Mouse (Mus musculus): ENCODE data around the gene Oxtr.

The Oxtr gene

DNA sequence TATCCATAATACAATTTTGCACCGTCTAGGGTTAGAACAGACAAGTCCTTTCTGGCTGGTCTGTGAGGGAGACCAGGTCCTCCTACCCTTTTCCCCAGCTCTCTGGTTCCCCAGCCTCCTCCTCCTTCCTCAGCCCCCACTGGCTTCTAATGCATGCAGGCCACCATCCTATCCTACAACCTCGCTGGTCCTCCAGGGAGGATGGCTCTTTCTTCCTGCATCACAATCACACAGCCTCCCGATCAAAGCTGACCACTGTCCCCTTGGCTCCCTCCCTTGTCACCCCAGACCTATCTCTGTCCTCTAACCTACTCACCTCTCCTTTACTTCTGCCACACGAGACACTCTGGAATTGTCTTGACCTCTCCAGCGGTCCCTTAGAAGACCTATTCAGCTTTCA lies 1.8 kb downstream of the Oxtr start:
- DNase-seq: no peak

DNA sequence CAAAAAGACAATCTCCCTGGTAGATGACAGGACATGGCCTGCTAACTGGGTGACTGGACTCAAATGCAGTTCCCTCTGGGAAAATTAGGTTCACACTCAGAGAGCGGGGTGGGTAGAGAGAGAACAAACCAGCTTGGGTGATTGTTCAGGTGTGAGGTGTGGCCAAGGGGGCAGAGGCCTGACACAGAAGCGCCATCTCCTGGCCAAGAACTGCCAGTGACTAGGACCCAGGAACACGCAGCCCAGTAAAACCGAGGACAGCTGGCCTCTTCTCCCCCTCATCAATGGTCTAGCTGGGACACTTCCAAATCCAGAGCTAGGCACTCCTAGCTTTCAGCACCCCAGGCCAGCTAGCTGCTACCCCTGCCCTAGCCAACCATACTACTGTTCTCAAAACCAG lies 5.4 kb downstream of the Oxtr start:
- DNase-seq: peak; percentile 14

DNA sequence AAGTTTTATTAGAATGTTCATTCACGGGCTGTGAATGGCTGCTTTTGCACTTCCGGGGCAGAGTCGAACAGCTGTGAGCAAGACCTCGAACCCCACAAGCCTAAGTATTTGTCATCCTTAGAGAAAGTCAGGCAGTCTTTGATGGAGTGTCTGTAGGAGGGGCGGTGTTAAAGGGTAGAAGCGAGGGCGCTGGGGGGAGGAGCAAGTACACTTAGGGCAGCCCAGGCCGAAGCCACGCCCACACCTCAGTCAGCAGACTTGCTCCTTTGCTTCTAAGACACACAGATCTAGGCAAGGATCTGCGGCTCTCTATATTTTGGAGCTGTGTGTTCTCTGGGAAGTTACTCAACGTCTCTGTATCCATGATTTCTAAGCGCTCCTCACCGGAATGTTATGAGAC lies 9.9 kb downstream of the Oxtr start:
- DNase-seq: no peak

DNA sequence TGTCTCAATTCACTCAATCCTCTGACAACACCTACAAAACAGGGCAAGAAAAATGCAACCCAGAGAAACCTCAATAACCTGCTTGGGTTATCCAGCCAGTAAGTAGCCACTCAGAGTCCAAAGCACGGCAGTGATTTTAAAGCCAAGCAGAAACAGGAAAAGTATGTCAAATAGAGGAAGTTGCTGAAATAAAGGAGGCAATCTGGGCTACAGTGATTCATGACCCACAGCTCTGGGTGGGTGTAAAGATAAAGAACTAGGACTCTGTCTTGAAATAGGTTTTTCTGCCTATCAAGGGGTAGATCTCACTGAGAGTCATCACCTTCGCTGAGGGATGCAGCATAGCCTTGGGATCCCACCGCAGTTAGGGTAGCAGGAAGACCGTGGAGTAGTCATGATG lies 18.1 kb downstream of the Oxtr start:
- DNase-seq: no peak

DNA sequence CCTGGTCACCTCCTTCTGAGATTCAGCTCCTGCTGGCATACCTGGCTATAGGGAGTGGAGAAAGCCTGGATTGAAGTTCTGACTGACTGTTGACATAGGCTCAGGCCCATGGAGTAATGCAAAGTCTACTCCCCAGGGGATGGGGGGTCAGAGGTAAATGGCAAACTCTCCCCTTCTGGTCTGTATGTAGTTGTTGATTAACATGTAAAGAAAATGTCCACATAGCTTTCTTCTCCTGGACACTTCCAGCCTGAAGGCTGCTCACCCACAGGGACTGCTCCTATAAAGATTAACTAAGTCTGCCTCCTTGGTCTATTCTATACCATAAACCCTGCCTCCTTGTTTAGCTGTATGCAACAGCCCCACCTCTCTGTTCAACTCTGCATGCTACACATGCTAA lies 23.7 kb downstream of the Oxtr start:
- no peak for DNase-seq

DNA sequence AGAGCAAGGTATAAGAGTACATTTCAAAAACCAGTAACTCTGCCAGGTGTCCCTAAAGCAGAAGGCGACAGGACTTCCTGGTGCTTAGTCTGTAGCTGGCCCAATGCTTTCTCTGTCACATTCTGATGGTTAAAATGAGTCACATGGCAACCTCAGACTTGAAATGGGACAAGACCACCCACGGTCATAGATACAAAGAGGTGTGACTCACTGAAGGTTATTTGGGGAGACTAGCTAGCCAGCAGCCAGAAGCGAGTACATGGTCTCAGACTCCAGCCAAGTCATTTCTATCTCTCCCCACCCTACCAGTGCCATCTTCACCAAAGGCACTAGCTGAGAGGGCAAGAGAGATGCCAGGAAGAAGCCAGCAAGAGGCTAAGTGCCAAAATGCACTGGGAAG lies 24.3 kb downstream of the Oxtr start:
- DNase-seq: no peak

DNA sequence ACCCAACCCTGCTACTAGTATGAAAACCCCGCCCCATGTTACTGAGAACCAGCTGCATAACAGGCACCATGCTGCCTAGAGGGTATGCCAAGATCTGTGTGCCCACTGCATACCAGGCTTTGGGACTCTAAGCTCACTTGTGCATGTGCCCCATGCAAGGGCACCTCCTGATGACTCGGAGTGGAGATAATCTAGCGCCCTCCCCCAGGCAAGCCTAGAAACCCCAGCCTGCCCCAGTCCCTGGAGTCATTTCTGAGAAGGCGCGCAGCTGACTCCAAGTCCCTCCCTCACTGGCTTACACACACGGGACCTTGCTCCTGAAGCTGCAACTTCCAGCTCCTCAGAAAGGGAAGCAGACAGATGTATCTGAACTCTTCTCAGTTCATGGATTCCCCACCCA lies 26.4 kb downstream of the Oxtr start:
- DNase-seq: no peak

DNA sequence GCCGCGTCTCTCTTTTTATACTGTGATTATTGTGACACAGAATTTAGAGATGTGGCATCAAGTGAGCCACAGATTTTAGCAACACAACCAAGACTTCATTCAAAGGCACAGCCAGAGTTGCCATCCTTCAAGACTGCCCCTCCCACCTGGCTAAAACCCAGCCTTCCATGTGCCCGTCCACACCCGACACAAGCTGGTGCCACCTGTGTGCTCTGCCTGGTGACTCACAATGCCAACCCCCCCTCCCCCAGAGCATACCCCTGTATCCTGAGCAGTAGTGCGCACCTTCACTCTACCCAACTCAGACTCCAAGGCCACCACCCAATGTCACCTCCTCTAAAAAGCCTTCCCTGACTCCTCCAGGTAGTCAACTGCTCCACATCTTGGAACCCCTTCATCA lies 28.3 kb downstream of the Oxtr start:
- DNase-seq: no peak

DNA sequence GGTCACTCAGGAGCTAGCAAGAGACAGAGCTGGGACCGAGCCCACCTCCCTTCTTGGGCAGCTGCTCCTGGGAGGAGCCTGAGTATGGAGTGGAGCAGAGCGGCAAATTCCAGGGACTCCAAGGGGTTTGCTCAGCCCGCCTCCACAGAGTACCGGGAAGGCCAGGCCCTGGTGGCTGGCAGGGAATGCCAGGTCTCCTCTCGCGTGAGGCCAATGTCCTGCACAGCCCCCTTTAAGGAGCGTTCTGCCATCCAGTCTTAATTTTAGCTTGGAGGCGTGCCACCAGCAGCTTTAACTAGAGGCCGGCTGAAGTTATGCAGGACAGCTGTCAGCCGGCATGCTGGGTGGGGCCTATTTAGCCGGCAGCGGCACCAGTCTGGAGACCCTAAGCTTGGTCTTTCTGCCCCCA lies 30.4 kb downstream of the Oxtr start, which contains the start of gene Cav3:
Cav3 (plus strand) TSS at position 165 of the 409 bp plus-strand sequence.
- no peak for DNase-seq

DNA sequence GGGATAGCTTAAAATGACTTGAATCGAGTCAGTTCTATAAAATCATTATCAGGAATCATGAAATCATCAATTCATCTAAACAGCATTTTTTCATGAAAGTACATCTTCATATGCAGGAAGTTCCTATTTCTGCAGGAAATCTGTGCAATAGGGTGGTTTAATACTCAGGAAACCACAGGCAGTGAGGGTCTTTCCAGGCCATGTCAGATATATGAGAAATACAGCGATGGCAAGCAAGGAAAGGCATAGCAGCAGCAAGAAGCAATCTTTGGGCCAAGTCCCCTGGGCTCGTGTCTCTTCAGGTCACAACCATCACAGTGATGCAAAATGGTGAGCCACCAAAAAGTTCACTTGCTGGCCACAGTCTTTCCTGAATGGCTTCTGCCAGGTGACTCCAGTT lies 44.1 kb downstream of the Oxtr start:
- no peak for DNase-seq

DNA sequence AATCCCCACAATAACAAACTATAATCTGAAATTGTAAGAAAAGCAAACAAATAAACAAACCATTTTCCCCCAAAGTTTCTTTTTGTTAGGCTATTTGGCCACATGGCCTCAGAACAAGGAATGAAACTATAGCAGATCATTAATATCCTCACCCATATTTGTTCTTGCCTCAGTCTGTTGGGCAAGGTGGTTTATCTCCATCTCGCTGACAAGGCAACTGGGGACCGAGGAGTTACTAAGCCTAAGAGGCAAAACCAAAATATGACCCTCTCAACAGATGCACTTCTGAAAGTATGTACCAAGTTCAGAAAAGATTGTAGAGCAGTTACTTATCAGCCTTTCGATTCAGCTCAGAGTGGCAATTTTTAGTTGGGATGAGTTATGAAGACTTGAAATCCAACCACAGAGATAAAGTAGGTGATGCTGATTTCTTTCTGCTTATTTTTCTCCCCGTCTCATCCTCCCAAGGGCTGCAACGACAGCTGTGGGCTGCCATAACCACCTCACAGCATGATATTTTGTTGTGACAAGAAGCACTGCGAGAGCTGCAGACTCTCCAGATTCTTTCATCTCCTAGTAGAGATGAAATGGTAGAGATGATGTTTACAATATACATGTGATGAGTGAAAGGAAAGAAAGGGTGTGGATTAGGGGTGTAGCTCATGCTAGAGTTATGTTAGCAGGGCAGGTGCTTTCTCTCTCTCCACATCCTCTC lies 63.6 kb downstream of the Oxtr start:
- DNase-seq: no peak

DNA sequence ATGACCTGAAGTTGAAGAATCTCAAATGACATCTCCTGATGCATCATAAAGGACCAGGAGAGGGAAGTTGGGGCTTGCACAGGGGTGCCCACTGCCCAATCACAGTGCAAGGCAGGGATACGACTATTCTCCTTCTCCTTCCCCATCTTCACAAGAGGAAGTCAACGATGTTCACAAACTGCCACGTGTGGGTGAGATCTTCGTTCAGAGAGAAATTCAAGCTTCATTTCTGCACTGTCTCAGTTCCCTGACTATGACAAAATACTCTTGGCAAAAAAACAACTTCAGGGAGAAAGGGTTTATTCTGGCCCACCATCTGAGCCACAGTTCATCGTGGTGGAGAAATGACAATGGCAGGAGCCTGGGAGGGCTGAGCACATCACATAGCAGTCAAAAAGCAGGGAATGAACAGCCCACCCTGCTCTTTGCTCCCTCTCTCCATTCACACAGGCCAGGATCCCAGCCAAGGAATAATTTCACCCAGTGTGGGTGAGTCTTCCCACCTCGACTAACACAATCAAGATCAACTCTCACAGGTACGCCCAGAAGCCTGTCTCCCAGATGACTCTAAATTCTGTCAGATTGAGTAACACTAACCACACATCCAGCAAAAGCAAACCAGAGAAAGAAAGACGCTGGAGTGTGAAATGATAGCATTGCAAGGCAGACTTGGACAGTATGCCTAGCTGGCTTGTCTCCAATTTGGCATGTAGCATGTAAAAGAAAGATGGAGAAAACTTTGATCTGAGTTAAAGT lies 65.8 kb downstream of the Oxtr start:
- DNase-seq: no peak
